Mouse (Mus musculus) spleen, postnatal 36 days (tissue): ENCODE results near the gene Kirrel.
"Not testable (repeated sequence)": the region's sequence is repeated elsewhere in the genome, so short reads cannot be mapped to it uniquely, and the experiment has no call there.

Source experiments
- DNase-seq, 2 experiments: peaks; one replicate each; pipeline ENCODE4 v3.0.0; 2022; ENCODE audit warnings: low spot score in 2 of 2, mixed read lengths in 1 of 2

Gene Kirrel

DNA sequence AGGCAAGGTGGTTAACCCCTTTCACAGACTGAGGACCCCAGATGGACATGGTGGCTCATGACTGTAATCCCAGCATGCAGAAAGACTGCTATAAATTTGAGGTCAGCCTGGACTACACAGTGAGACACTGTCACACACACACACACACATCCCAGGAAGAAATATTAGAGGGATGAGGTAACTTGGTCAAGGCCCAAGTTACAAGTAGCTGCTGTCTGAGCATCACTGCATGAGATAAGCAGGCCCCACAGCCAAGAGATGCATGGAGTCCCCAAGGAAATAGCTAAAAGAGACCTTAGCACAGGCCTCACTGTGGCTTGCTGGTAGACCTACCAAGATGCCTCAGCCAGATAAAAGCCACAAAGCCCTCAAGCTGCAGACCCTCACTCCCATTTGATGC, 39.6 kb downstream of the Kirrel start:
- DNase-seq = no peak

DNA sequence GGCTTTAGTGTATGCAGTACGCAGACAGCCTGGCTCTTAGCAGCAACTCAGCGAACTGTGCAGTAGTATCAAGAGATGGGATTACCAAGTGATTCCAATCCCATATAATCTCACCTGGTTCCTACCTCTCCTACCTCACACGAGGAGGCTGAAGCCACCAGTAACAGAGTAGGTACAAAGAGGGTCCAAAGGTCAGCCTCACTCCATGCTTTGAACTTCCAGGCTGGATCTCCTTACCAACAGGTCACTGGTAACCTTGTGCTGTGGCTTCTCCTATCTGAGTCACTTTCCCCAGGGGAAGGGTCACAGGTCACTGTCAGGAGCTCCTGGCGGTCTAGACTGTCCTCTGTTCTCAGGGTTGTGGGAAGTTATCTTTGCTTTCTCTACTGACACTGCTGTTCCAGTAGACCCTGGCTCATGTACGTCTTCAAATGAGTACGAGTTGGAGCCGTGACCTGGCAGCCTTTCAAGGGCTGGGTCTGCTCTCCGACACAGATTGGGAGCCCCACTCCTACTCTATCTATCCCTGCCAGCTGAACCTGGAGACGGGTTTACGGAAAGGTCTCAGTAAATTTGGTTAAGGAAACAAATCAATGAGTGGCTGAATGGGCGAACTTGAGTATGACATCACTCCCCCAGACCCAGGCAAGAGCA, 42.7 kb downstream of the Kirrel start:
- no peak for DNase-seq

DNA sequence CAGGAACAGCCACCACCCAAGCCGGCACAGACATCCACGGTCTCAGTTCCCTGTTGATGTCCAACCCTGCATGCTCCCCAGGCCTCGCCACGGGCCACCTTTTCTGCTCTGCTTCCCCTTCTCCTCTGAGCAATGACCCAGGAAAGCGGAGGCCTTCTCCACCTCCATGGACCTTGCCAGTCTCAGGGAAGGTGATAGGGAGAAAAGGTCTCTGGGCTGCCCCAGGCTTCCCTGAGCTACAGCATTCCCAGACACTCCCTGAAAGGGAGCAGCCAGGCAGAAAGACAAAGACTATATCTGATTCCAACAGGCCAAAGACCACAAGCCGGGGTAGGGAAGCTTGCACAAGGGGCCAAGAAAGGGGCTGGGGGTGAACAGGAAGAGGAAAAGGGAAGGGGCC, 43.6 kb downstream of the Kirrel start:
- no peak for DNase-seq

DNA sequence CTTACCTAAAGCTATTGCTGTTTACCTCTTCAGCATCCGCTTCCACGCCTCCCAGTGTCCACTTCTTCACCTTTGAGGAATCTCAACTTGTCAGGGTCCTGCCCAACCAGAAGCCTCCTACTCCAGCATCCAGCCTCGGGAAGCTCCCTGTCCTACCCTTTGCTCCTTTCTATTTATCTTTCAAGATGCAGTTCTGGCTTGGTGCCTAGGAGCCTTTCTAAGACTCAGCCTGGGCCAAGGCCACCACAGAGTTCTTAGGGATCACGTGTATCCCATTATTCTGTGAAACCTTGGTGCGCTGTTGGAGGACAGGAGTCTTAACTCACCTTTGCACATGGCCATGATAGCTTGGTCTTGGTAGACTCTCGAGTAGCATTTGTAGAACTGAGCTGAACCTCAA, 50.8 kb downstream of the Kirrel start:
- no peak for DNase-seq

DNA sequence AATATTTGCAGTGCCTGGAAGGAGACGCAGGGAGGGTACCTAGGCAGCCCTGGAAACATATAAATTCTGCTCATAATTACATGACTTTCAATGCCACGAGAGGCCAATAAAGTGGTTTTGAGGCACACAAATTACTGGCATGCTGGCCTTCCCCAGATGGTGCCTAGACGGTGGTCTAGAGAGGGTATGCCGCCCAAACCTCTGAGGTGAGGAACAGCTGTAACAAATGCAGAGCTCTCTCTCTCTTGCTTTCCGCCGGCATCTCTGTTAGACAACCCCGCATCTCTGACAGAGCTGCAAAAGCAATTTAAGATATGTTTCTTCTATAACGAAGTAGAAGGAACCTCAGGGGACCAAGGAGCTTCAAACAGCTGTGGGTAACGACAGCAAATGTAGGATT, 56.3 kb downstream of the Kirrel start:
- no peak for DNase-seq

DNA sequence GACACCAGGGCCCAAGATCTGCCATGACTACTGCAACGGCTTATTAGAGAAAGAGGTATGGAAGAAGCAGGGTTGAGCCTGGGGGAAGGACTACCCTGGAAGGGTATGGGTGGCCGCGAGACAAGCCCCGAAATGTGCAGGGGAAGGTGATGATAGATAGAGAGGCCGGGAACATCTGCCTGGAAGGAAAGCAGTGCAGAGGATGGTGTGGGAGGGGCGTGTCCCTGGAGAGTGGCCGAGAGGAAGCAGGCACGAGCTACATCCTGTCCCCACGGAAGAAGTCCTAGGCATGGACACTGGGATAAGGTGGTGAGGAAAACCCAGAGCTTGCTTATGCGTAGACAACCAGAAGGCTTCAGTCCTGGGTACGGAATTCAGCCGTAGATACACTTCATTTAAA, 56.9 kb downstream of the Kirrel start:
- DNase-seq = no peak

DNA sequence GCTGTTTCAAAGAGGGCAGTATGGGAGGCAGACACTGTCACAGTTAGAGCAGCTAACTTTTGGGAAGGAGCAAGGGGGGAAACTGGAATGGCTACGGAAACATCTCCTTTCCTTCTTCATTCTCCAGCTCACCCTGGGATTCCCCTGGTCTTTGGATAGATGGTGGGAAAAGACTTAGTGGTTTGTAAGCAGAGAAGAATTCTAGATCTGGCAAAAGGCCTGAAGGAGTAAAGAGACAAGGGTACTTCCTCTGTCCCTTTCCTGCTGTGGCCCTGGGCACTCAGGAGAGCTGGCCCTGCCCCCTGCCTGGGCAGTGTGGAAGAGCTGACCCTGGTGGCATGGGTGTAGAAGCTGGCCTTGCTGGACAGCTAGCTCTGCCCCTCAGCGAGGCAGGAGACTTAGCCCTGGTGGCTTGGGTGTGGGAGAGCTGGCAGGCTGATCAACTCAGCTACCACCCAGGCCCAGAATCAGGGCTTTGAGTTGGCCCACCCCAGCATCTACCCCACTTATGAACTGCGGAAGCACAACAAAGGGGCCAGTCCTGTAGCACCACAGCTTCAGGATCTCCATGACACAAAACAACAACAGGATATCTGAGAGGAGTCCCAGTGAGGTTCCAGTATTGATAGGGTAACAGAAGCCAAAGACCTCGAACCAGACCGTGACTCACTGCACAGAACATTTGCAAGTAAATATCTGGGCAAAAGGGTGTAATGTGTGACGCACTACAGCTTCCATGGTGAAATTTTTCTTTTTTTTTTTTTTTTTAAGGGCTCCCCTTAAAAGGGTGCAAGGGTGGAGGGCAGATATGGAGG, 58.6 kb downstream of the Kirrel start:
- no peak for DNase-seq

DNA sequence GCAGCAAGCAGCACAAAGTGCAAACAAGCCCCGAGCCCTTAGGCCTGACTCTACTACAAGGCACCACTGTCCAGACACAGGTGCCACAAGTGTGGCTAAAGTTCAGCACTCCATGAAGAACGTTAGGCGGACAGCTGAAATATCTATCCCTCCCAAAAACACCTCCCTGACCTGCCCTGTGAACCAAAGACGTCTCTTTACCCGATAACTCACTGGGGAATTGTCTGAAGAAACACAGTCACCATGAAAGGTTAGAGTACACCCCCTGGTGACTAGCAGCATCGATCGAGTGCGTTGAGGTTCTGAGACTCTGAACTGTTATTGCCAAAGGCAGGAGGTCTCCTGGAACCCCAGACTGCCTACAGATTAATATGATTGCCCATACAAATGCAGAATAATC, 59.3 kb downstream of the Kirrel start:
- DNase-seq = no peak

DNA sequence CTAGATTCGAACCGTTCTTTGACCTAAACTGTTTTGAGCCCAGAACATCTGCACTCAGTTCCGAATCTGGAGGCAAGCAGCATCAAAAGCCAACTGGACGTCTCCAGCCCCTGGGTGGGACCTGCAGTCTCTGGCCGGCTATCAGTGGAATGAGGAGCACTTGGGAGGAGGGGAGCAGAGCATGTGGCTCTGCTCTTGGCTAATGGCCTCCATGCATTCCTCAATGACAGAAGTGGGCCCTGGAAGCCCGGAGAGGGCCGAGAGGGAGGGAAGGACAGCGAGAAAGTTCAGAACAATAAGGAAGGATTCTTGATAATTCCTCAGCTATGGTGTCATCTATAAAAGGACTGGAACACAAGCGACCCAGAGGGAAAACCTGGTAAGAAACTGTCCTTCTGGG, 59.7 kb downstream of the Kirrel start:
- peak in 1 of 2 experiments; percentile 12 for DNase-seq

DNA sequence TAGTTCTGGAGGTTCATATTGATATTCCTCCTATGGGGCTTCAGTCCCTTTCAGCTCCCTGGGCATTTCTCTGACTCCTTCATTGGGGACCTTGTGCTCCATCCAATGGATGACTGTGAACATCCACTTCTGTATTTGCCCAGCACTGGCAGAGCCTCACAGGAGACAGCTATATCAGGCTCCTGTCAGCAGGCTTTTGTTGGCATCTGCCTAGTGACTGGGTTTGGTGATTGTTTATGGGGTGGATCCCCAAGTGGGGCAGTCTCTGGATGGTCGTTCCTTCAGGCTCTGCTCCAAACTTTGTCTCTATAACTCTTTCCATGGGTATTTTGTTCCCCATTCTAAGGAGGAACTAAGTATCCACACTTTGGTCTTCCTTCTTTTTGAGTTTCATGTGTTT, 60.7 kb downstream of the Kirrel start:
- DNase-seq = not testable (repeated sequence)

DNA sequence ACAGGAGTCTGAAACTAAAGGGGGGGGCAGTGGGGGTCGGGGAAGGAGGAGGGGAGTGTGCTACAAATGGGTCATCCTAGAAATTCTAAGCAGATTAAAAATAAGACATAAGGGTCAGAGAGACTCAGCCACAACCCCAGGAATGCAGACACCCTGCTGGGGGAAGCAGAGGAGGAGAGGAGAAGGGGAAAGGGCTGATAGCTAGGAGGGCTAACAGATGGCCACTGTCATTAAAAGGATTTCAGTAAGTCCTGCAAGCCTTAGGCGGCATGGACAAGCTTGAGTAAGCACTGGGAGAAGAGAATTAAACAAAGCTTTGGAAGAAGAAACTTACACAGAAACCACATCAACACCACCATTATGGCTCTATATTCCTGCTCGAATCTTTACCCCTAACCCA, 62.3 kb downstream of the Kirrel start:
- DNase-seq = no peak

DNA sequence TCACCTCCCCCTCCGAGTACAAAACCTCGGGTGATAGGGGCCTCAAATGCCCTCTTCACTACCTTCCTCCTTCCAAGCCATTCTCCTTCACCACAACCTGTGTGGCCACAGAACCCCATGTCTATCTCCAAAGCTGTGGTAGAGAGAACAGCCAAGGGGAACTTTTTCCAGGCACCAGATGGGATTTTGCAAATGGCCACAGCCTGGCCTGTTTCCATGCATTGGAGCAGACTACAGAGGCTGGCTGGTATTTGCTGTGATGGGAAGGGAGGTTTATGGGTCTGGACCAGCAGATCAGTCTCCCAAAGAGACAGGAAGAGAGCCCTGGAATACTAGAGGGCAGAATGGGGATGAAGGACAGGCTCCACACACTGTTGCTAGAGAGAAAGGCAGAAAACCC, 69.7 kb downstream of the Kirrel start:
- no peak for DNase-seq

DNA sequence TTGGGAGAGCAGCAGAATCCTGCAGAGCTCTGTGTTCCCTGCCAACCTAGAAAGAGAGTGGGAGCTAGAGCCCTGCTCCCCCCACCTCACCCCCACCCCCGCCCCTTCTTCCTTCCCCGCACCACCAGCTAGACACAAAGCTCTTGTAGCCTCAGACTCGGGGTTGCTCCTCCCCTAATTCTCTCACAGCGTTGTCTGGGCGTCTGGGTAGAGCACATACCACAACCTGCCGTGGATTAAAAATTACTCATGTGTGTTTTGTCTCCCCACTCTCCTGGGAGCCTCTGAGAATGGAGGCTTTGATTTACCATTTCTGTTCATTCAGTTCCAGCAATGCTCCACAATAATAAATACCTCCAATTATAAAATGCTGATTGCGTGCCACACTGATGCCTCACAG, 72.2 kb downstream of the Kirrel start:
- DNase-seq = no peak

DNA sequence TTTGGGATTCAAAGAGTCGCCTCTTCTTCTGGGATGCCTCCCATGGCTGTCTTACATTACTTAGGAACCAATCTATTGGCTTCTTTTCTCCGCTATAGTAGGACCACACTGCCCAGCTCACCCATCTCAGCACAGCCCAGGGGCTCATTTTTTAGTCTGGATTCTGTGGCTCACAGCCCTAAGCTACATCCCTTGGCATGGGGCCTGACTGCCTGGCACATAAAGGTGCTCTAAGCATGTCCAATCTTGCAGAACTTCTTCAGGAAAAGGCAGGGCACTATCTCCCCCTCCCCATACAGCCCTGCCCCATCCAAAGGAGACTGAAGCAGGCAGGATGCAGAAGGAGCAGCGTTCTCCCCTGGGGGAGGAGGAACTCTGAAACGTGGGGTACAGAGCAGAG, 73.6 kb downstream of the Kirrel start:
- no peak for DNase-seq

DNA sequence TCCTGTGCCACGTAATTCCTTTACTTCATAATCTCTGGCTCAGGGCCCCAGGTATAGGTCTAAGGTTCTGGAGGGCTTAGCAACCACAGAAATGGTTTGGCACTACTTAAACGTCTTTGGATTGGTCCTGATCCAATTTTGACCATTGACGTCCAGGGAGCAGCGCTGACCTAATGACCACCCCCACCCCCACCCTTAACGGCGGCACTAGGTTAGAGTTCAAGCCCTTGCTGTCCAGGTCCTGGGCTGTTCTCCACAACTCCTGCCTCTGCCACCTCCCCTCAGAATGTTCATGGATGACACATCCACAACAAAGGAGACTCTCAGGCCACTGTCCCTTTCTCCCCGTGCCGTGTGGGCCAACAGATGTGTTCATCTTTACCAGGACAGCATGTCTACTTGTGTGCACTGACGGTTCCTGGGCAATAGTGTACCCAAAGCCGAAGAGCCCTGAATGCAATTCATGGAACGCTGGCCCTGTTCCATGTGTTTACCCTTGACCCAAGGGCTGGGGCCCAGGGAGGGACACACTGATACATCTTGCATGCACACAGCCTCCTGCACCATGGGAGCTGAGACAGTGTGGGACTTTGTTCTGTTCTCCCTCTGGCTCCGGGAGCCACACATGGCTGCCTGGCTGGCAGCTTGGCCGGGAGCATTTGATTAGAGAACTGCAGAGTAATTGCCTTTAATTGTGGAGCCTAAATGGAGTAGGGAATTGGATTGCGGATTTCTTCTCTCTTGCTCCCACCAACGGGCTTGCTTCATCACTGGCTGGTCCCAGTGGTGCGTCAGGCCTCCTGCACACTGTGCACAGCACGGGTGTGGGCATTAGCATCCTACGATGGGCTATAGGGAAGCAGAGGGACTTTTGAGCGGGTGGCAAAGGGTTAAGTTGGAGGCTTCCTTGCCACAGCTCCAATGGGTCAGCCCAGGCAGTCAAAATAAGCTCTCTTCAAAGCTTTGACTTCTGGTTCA, 76.3 kb downstream of the Kirrel start:
- DNase-seq = no peak

DNA sequence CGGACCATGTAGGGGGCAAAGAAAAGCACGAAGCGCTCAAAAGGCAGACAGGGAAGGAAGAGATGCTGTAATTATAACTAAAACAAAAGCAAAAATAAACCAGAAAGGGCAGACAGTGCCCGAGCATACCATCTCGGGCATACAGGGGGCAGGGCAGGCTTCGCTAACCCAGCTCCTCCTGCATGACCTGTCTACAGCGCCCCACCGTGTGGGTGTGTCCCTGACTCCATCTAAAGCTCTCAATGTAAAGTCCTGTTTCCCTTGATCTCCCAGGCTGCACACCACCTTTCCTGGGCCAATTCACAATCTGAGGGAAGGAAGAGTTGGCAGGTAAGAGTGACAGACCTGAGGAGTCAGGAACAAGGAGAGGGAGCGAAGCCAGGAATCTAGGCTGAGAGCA, 77.3 kb downstream of the Kirrel start:
- DNase-seq = no peak

DNA sequence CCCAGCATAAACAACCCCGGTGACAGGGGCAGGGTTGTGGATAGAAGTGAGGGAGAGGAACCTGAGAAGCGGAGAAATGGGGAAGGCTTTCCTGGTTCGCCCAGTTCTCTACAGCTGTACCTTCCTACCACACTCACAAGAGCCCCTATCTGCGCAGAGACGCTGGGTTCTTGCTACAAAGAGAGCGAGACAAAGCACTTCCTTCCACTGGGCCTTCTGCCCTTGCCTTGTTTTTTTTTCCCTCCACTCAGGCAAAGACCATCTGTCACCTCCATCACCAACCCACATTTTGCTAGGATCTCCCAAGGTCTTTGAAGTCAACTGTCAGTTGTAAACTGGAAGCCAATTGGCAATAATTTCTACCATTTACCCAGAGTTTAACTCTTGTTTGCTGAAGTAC, 80.8 kb downstream of the Kirrel start:
- no peak for DNase-seq

DNA sequence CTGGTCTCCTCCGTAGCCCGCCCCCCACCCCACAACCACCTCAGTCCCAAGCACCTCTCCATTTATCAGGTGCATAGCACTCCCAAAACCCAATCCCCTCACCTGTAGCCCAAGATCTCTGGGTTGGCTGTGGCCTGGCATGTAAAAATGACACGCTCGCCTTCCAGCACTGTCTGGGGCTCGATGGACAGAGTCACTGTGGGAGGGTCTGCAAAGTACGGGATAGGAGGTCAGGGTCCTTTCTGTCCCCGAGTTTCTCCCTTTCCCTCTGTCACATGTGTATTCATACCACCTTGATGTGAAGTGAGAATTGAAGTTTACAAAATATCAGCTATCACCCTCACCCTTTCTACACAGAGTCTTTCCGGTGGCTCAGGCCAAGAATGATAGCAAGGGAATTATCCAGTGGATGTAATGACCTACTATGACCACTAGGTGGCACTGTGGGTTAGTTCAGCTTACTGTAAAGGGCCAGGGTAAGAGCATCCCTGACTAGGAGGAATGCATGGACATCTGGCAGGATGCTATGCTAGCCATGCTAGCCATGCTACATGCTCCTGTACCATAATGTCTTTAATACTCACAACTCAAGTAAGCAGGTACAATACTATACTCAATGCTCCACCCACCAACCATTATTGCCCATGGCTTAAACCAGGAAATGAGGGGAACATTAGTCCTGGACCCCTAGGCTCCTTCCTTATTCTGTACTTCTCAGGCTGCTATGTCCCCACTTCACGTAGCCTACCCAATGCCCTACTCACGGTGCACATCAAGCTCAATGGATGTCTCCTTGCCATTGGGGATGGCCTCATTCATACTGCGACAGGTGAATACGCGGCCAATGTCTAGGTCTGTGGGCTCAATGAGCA, 84.6 kb downstream of the Kirrel start:
- peak; percentile 26 to 38 for DNase-seq

DNA sequence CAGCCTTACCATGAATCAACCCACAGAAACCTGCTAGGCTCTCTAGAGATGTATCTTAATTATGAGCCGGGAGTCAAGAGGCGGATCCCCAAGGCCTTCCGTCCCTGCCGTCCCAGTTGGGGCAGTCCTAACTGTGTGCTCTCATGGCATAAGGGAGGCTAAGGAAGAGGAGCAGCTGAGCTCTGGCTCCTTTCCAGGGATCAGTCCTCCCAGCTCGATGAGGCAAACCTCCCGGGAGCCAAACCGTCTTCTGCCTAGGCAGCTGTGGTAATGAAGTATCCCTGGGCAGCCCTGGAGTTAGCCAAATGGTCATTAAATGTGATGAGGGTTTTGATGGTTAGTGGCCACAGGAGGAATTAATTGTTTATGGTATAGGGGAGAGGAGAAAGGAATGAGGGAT, 87.4 kb downstream of the Kirrel start:
- DNase-seq = no peak

DNA sequence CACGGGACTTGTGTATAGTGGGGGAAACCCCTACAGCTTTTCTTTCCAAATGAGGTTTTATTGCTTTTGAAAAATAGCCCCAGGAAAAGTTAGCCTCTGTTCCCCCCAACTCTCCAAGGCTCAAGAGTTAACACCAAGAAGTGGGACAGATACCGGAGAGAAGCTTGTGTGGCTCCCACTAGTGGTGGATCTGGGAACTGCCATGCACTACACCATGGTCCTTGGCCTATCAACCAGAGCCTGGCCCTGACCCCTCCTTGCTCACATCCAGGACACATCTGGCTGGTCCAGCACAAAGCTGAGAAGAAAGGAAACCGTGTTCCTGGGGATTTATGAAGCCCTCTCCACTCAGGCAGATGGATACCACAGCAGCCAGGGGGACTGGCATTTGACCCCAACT, 92.3 kb downstream of the Kirrel start:
- peak; percentile 10 to 13 for DNase-seq

DNA sequence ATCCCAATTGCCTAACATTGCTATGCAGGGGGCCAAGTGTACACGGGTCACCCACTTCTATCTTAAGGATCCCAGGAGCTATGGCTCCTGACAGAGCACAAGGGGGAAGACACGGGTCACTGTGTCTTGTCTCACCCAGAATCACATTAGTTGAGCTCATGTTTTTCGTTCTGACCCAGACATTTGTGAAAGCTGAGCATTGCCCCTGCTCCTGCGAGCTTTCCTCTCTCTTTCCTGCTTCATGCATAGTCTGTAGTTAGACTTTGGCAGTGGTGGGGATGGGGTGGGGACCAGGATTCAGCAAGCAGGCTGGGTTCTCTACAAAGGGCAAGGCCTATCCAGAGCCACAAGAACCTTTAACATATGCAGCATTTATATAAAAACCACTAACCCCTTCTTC, 94.8 kb downstream of the Kirrel start:
- DNase-seq = no peak
